Mouse (Mus musculus) brain, adult 10 weeks (tissue): ENCODE results near the gene Gm10031. TPM values are rescaled to one million over a fixed set of nuclear protein-coding genes. Genes with fewer than 3 reads are reported as not detected.

Source experiments
- polyA plus RNA-seq: library from polyadenylated mRNA; stranded (reverse); fragments of 350-450 nt; fragmentation: Illumina TruSeq; extraction: RNeasy Lipid Tissue Mini Kit (QIAGEN cat#74804); gene quantifications from one replicate; pipeline ENCODE4 v1.2.3, GENCODE M21; 2015; ENCODE audit warnings: low read depth, low replicate concordance

The Gm10031 gene
- polyA plus RNA-seq: 4.9 TPM

DNA sequence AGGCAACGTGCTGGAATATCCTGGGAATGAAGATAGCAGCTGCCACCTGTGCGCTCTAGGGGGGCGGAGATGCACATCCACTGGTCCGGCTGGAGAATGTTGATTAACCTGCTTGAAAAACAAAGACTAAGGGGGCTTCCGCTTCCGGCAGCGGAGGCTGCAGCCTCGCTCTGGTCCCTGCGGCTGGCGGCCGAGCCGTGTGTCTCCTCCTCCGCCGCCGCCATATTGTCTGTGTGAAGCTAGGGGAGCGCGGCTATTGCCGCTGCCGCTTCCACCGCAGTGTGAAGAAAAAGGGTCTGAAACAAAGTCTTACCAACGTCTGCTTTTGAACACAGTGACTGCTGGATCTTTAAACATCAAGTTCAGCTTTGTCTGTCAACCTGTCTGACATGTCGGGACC is at the start of gene Gm10031:
TSS of gene Gm10031 (plus strand) at position 171 of the 400 bp plus-strand sequence.

DNA sequence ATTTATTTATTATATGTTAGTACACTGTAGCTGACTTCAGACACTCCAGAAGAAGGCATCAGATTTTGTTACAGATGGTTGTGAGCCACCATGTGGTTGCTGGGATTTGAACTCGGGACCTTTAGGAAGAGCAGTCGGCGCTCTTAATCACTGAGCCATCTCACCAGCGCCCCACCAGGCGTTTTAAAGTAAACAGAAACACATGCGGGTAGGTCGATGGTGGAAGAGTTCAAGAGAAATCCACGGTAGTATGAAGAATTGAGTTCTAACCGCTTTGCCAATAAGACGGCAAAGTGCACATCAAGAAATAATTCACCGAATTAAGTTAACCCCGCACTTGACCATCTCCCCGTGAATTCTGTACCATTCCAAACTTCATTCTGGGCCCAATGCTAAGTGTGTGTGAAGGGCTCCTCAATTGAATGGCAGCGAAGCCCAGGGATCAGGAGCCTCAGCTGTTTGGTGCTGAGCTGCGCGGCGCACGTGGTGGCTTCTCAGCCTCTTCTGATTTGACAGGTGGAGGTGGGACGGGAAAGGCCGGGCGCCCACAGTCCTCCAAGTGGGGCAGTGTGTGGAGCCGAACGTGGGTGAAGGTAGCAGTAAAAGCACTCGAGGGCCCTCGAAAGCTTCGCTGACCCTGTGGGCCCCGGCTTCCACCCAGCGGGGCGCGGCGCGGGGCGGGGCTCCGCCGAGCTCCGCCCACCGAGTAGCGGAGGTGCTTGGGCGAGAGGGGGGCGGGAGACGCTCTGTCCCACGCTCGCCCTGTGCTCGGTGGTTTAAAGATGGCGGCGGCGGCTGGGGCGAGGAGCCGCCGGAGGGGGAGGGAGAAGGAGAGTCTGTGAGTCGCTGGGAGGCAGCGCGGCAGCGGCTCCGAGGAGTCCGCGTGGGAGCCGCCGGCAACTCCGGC is 34.5 kb downstream of the Gm10031 start, which contains the start of gene Abl2:
TSS of gene Abl2 (plus strand) at position 763 of the 907 bp plus-strand sequence.

Other genes with a start within 250 kb of the Gm10031 start
- gene Tdrd5, start 220.3 kb upstream of the Gm10031 start, polyA plus RNA-seq: 1.8 TPM
- 0.18 TPM for gene Nphs2, start 213.3 kb upstream of the Gm10031 start, polyA plus RNA-seq
- gene Gm2000, start 158.0 kb upstream of the Gm10031 start, polyA plus RNA-seq: 259 TPM
- 0.16 TPM for gene Axdnd1, start 102.9 kb upstream of the Gm10031 start, polyA plus RNA-seq
- 17.6 TPM for gene Soat1, start 49.7 kb upstream of the Gm10031 start, polyA plus RNA-seq
- gene Abl2, start 34.8 kb downstream of the Gm10031 start, polyA plus RNA-seq: 18.9 TPM
- 6.3 TPM for gene Tor3a, start 150.3 kb downstream of the Gm10031 start, polyA plus RNA-seq
- gene Fam20b, start 195.1 kb downstream of the Gm10031 start, polyA plus RNA-seq: 59.7 TPM